Mouse (Mus musculus) stomach, embryonic 15.5 days (tissue): ENCODE measurements around the gene Nrm. TPM values are rescaled to one million over a fixed set of nuclear protein-coding genes. Genes with fewer than 3 reads are reported as not detected.
A peak's percentile ranks its signal among the peaks of the same experiment; 100 is the strongest.
"Not testable (repeated sequence)": the region's sequence is repeated elsewhere in the genome, so short reads cannot be mapped to it uniquely, and the experiment has no call there.

ENCODE experiments used
- ATAC-seq: fragments of 200-750 bp; cut with Nextera tagmentation; 2 replicates; pipeline ENCODE4 v1.8.0; 2017; ENCODE audit warnings: low read depth, moderate number of reproducible peaks, moderate TSS enrichment; ENCODE audit not compliant: insufficient read depth, low FRiP score
- H3K27ac ChIP-seq: fragments of 300-500 bp; sonication (generic); 2 replicates; pipeline ENCODE4 v1.5.1; 2015; ENCODE audit warnings: mild to moderate bottlenecking, inconsistent platforms
- H3K27me3 ChIP-seq: fragments of 300-500 bp; sonication (generic); replicated peaks from 2 replicates; pipeline ENCODE4 v1.6.1; 2015; ENCODE audit warnings: inconsistent platforms
- H3K36me3 ChIP-seq: fragments of 300-500 bp; sonication (generic); 2 replicates; pipeline ENCODE4 v1.6.1; 2015; ENCODE audit warnings: inconsistent platforms
- H3K4me1 ChIP-seq: fragments of 300-500 bp; sonication (generic); 2 replicates; pipeline ENCODE4 v1.6.1; 2015; ENCODE audit warnings: inconsistent platforms
- H3K4me2 ChIP-seq: fragments of 300-500 bp; sonication (generic); 2 replicates; pipeline ENCODE4 v1.6.1; 2015; ENCODE audit warnings: mild to moderate bottlenecking, inconsistent platforms
- H3K4me3 ChIP-seq: fragments of 300-500 bp; sonication (generic); replicated peaks from 2 replicates; pipeline ENCODE4 v1.5.1; 2015; ENCODE audit warnings: inconsistent platforms
- H3K9ac ChIP-seq: fragments of 300-500 bp; sonication (generic); 2 replicates; pipeline ENCODE4 v1.6.1; 2015; ENCODE audit warnings: inconsistent platforms
- H3K9me3 ChIP-seq: fragments of 300-500 bp; sonication (generic); 2 replicates; pipeline ENCODE4 v1.6.1; 2016; ENCODE audit warnings: inconsistent platforms
- WGBS: fragments of 180-500 bp; shearing (Covaris S2); methylation state at CpG from one replicate; pipeline ENCODE4 v1.1.7; 2015; 5-methylcytosine and 5-hydroxymethylcytosine counted together
- polyA plus RNA-seq: library from polyadenylated mRNA; unstranded; fragments of >200 nt; fragmentation: Nextera tagmentation; extraction: Ambion mirVana; gene quantifications from 2 replicates; pipeline ENCODE4 v1.2.1, GENCODE M21; 2015

Nrm gene
- polyA plus RNA-seq, 1 experiment from 2014 or later, result 54.7 TPM

- Histone ChIP-seq H3K4me1 (peaks cover 28% of the 10 kb centered on the region), H3K27me3 (no peaks in the 10 kb centered on the region), H3K4me3 (peak overlapping the region; percentile 67), H3K9me3 (no peaks in the 10 kb centered on the region), H3K36me3 (peaks cover 29% of the 10 kb centered on the region), H3K27ac (peak overlapping the region; percentile 95), H3K4me2 (peak overlapping the region; percentile 81), H3K9ac (peak overlapping the region; percentile 81)
- ATAC-seq, result no peak
- WGBS, result 5% methylated on average over 24 of the region's 24 CpGs
Measured at GRCm38 (mm10) chr17:35836178-35836965, 24.7 kb upstream of the Nrm start.

GRCm38 (mm10) chr17:35836991-35837422 is 24.1 kb upstream of the Nrm start:
- peaks cover 29% of the 10 kb centered on the region for H3K36me3 ChIP-seq
- peaks cover 28% of the 10 kb centered on the region for H3K4me1 ChIP-seq
- WGBS, result under 1% methylated on average over 24 of the region's 25 CpGs
- peak; percentile 6; the same call in 1 of the 2 replicates for ATAC-seq
- no peaks in the 10 kb centered on the region for H3K9me3 ChIP-seq
- H3K4me3 ChIP-seq, result peak overlapping the region; percentile 67
- peak overlapping the region; percentile 81 for H3K4me2 ChIP-seq
- H3K27ac ChIP-seq, result peak overlapping the region; percentile 95
- no peaks in the 10 kb centered on the region for H3K27me3 ChIP-seq
- peak overlapping the region; percentile 81 for H3K9ac ChIP-seq

- Histone ChIP-seq H3K27me3 (no peaks in the 10 kb centered on the region), H3K36me3 (peaks cover 26% of the 10 kb centered on the region), H3K9me3 (no peaks in the 10 kb centered on the region), H3K4me1 (peaks cover 33% of the 10 kb centered on the region), H3K9ac (peak overlapping the region; percentile 81), H3K4me2 (peak overlapping the region; percentile 81), H3K4me3 (peak overlapping the region; percentile 67), H3K27ac (peak overlapping the region; percentile 95)
- no peak for ATAC-seq
- WGBS, result under 1% methylated on average over 18 of the region's 18 CpGs
Measured at GRCm38 (mm10) chr17:35837487-35837886, 23.6 kb upstream of the Nrm start.

GRCm38 (mm10) chr17:35838122-35838544 is 23.0 kb upstream of the Nrm start, which contains the start of gene Tubb5:
TSS of gene Tubb5 (minus strand) at chr17:35838306.
- ATAC-seq, result peak; percentile 81

GRCm38 (mm10) chr17:35838570-35838969 is 22.5 kb upstream of the Nrm start:
- H3K27me3 ChIP-seq, result no peaks in the 10 kb centered on the region
- peaks cover 25% of the 10 kb centered on the region for H3K36me3 ChIP-seq
- peak overlapping the region; percentile 64 for H3K4me2 ChIP-seq
- peak overlapping the region; percentile 67 for H3K4me3 ChIP-seq
- peaks cover 34% of the 10 kb centered on the region for H3K4me1 ChIP-seq
- H3K9ac ChIP-seq, result peak overlapping the region; percentile 13; the same call in 1 of the 2 replicates
- WGBS, result 2% methylated on average over 5 of the region's 5 CpGs
- ATAC-seq, result no peak
- peak overlapping the region; percentile 91 for H3K27ac ChIP-seq
- H3K9me3 ChIP-seq, result no peaks in the 10 kb centered on the region

More at GRCm38 (mm10) chr17:35838122-35838544, 23.0 kb upstream of the Nrm start, which contains the start of gene Tubb5:
- Histone ChIP-seq H3K4me2 (peak within 1 kb of the TSS; percentile 81), H3K9ac (peak within 1 kb of the TSS; percentile 81), H3K4me1 (peaks cover 34% of the 10 kb centered on the region), H3K36me3 (peaks cover 26% of the 10 kb centered on the region), H3K27ac (peak within 1 kb of the TSS; percentile 95), H3K9me3 (no peaks in the 10 kb centered on the region), H3K4me3 (peak within 1 kb of the TSS; percentile 67), H3K27me3 (no peaks in the 10 kb centered on the region)
- WGBS, result under 1% methylated on average over 29 of the region's 29 CpGs

- not testable (repeated sequence) for ATAC-seq
- 55% methylated on average over 3 of the region's 3 CpGs for WGBS
Measured at GRCm38 (mm10) chr17:35839002-35839401, 22.1 kb upstream of the Nrm start.

GRCm38 (mm10) chr17:35840561-35840960 is 20.6 kb upstream of the Nrm start:
- peak overlapping the region; percentile 63 for H3K4me3 ChIP-seq
- 52% methylated on average over 14 of the region's 14 CpGs for WGBS
- H3K36me3 ChIP-seq, result peaks cover 6% of the 10 kb centered on the region
- no peaks in the 10 kb centered on the region for H3K9me3 ChIP-seq
- no peak for ATAC-seq
- H3K9ac ChIP-seq, result no peak overlapping the region
- H3K4me1 ChIP-seq, result peaks cover 19% of the 10 kb centered on the region
- no peaks in the 10 kb centered on the region for H3K27me3 ChIP-seq
- peak overlapping the region; percentile 76 for H3K27ac ChIP-seq
- peak overlapping the region; percentile 46 for H3K4me2 ChIP-seq

More at GRCm38 (mm10) chr17:35839002-35839401, 22.1 kb upstream of the Nrm start:
- H3K27me3 ChIP-seq, H3K9ac ChIP-seq, H3K9me3 ChIP-seq: not testable (repeated sequence)
- Histone ChIP-seq H3K27ac (peak overlapping the region; percentile 91), H3K4me2 (peak overlapping the region; percentile 64), H3K4me1 (peaks cover 33% of the 10 kb centered on the region), H3K4me3 (peak overlapping the region; percentile 67), H3K36me3 (peaks cover 20% of the 10 kb centered on the region)

- peaks cover 5% of the 10 kb centered on the region; the same call in 1 of the 2 replicates for H3K36me3 ChIP-seq
- WGBS, result under 1% methylated on average over 59 of the region's 59 CpGs
- peak within 1 kb of the TSS; percentile 73 for H3K4me2 ChIP-seq
- H3K9ac ChIP-seq, result peak within 1 kb of the TSS; percentile 38; the same call in 1 of the 2 replicates
- peak within 1 kb of the TSS; percentile 63 for H3K4me3 ChIP-seq
- H3K9me3 ChIP-seq, result no peaks in the 10 kb centered on the region
- peaks cover 12% of the 10 kb centered on the region; the same call in 1 of the 2 replicates for H3K4me1 ChIP-seq
- H3K27ac ChIP-seq, result peak within 1 kb of the TSS; percentile 86
- no peaks in the 10 kb centered on the region for H3K27me3 ChIP-seq
- peak; percentile 91 for ATAC-seq
Measured at GRCm38 (mm10) chr17:35841076-35841950, 19.8 kb upstream of the Nrm start, which contains the start of gene Mdc1. TSS of gene Mdc1 (plus strand) at chr17:35841515.

GRCm38 (mm10) chr17:35842006-35842405 is 19.1 kb upstream of the Nrm start:
- H3K27me3 ChIP-seq, result no peaks in the 10 kb centered on the region
- H3K4me2 ChIP-seq, result peak overlapping the region; percentile 73
- peak overlapping the region; percentile 63 for H3K4me3 ChIP-seq
- no peaks in the 10 kb centered on the region for H3K9me3 ChIP-seq
- ATAC-seq, result no peak
- peaks cover 10% of the 10 kb centered on the region; the same call in 1 of the 2 replicates for H3K4me1 ChIP-seq
- WGBS, result 8% methylated on average over 11 of the region's 11 CpGs
- H3K36me3 ChIP-seq, result peaks cover 7% of the 10 kb centered on the region
- H3K9ac ChIP-seq, result peak overlapping the region; percentile 38; the same call in 1 of the 2 replicates
- peak overlapping the region; percentile 86 for H3K27ac ChIP-seq

- no peak overlapping the region for H3K27ac ChIP-seq
- H3K9ac ChIP-seq, result no peak overlapping the region
- peaks cover 10% of the 10 kb centered on the region; the same call in 1 of the 2 replicates for H3K4me1 ChIP-seq
- no peaks in the 10 kb centered on the region for H3K9me3 ChIP-seq
- no peak overlapping the region for H3K4me3 ChIP-seq
- 92% methylated on average over 3 of the region's 3 CpGs for WGBS
- H3K27me3 ChIP-seq, result no peaks in the 10 kb centered on the region
- no peak for ATAC-seq
- H3K36me3 ChIP-seq, result peaks cover 21% of the 10 kb centered on the region
- H3K4me2 ChIP-seq, result no peak overlapping the region
Measured at GRCm38 (mm10) chr17:35843514-35843913, 17.6 kb upstream of the Nrm start.

GRCm38 (mm10) chr17:35848112-35848511 is 13.0 kb upstream of the Nrm start:
- Histone ChIP-seq H3K9ac (no peak overlapping the region), H3K36me3 (peaks cover 60% of the 10 kb centered on the region), H3K27me3 (no peaks in the 10 kb centered on the region), H3K4me3 (no peak overlapping the region), H3K9me3 (no peaks in the 10 kb centered on the region), H3K4me1 (no peaks in the 10 kb centered on the region), H3K27ac (no peak overlapping the region), H3K4me2 (no peak overlapping the region)
- ATAC-seq, result no peak
- WGBS, result 41% methylated on average over 1 of the region's 1 CpGs
